Mouse (Mus musculus): ENCODE data around the gene Lmx1b.

Lmx1b gene

DNA sequence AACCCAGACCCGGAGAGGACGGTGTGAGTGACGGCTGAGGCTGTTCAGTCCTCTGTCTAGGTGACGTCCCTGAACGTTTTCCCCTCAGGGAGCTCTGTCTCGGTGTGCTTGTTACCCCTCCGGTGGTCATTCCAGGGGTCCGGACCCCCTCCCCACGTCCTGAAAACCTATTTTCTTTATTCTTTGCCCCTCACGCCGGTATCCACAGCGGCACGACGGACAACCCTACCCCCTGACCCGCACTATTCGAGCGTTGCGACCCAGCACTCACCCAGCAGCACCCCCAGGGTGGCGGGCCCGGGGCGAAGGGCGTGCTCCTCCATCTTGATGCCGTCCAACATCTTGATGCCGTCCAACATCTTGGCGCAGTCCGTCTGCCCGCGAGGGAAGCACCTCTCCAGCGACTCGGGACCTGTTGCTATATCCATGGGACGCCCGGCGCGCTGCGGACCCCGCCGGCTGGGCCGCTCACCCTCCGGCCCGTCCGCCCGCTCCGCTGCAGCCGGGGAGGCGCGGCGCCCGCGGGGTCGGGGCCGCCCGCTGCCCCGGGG, at the start of gene Lmx1b:
Gene Lmx1b (minus strand): TSS at position 341 of the 551 bp plus-strand sequence.
- no peak for DNase-seq (ENCODE audit: low spot score in 2 of 2)

DNA sequence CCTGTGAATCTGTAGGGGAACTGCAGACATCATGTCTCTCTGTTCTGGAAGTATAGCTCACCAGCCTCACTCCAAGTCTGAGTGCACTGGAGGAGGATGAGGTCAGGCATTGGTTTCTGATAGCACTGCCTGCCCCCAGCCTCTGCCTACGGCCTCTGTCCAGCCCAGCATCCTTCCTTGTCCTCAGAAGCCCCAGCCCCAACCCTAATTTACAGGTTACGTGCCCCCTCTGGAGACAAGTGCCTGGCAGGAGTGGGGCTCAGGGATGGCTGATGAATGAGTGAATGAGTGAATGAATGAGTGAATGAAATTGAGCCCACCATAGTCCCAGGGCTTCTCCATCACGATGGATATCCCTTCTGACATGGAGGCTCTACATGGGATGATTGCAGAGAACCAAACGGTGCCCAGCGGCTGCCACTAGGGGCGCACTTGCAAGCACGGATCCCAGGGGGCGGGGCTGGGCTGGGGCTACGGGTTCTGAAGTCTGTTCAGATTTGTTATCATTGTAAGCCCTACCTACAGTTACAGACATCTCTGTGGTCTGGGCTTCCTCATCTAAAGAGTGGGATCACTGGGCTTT, 49.7 kb upstream of the Lmx1b start:
- no peak for DNase-seq (ENCODE audit: low spot score in 2 of 2)

DNA sequence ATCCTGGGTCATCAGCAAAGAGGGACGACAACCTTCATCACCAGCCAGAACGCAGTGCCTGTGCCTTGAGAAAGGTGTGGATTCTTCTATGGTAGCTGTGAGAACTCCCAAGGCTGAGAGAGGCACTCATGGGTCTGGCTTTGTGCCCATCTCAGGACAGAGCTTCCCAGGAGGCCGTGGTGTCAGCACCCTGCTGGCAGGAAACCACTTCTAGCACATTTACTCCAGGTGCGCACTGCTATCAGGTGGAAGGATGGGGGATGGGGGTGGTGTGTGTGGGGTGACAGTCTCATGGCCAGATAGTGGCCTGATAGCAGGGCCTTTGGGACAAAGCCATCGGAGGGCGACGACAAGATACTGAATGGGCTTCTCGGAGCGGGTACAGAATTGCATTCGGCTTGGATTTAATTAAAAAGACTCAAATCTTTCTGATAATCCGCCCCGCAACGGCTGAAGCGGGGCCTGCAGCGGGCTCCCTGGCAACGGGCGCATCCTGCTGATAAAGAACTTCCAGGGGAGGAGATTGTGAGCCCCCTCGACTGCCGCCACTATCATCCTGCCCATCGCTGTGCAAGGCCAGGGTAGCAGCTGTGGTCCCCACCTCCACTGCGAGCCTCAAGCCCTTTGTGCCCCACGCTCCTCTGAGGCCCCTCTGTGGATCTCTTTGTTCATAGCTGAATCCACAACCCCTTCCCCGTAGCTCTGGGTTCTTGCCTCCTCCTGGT, 49.0 kb upstream of the Lmx1b start:
- DNase-seq (ENCODE audit: low spot score in 2 of 2): no peak

DNA sequence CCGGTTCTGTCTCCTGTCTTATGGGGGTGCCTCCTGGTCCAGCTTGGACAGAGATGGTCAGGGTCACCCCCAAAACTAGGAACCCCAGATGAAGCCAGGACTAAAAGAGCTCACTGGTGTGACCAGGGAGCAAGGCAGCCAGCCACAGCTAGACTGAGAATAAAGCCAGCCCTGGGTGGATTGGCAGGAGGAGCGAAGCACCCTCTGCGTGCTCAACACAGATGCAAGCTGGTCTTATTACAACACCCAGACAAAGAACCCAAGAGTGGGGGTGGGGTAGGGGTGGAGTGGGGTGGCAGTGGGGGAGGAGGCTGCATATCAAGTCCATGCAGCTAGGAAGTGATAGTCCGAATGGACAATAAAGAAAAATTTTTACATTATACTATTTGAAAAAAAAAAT, 43.3 kb upstream of the Lmx1b start:
- DNase-seq (ENCODE audit: low spot score in 2 of 2): no peak

- no peak for DNase-seq (ENCODE audit: low spot score in 2 of 2)
These were observed 42.8 kb upstream of the Lmx1b start for GRCm38 (mm10) chr2:33683095-33683494.

DNA sequence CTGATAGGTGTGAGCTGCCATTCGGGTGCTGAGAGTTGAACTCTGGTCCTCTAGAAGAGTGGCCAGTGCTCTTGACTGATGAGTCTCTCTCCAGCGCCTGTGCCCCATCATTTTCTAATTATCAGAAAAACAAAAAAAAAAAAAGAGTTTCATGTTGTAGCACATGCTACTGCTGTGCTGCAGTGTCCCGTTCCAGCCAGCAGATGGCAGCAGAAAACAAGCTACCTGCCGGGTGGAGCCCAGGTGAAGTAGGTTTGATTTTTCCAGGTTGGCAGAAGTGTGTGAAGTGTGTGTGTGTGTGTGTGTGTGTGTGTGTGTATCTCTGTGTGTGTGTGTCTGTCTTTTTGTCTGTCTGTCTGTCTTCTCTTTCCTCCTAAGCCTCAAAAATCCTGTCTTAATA, 41.9 kb upstream of the Lmx1b start:
- no peak for DNase-seq (ENCODE audit: low spot score in 2 of 2)

GRCm38 (mm10) chr2:33678950-33679654, 38.8 kb upstream of the Lmx1b start:
- DNase-seq (ENCODE audit: low spot score in 2 of 2): no peak

DNA sequence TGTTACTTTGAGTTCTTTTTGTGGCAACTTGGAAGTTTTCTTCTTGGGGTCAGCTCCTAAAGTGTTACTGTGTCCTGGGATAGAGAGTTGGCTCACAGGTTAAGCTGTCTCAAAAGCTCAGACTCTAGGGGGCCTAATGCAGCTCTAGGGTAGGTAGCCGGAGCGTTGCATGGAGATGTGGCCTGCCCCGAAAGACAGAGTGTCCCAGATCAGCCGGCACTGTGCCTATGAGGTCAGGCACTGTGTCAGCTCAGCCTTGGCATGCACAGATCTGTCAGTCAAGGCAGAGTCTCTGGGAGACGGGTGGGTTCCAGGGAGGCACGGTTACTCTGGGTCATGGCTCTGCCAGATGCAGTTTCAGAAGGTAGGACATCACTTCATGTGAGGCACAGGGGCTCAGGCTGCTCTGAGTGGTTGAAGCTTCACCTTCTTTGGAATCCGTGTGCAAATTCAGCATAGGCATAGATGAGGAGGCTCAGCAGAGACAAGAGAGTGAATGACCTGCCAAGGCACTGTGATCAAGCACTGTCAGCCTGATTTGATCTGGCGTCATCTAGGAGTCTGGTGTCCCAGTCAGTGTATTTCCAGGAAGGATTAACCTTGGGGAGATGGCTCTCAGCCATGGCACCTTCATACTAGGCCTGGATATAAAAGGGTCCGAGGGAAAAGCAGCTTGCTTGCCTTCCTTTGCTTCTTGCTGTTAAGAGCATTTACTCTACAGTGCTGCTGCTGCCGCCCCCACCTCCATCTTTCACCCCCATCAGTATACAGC, 32.6 kb upstream of the Lmx1b start:
- no peak for DNase-seq (ENCODE audit: low spot score in 2 of 2)

- no peak for DNase-seq (ENCODE audit: low spot score in 2 of 2)
These were observed 28.4 kb upstream of the Lmx1b start for GRCm38 (mm10) chr2:33668741-33669140.

- DNase-seq (ENCODE audit: low spot score in 2 of 2): no peak
These were observed 26.2 kb upstream of the Lmx1b start for GRCm38 (mm10) chr2:33666388-33666945.

DNA sequence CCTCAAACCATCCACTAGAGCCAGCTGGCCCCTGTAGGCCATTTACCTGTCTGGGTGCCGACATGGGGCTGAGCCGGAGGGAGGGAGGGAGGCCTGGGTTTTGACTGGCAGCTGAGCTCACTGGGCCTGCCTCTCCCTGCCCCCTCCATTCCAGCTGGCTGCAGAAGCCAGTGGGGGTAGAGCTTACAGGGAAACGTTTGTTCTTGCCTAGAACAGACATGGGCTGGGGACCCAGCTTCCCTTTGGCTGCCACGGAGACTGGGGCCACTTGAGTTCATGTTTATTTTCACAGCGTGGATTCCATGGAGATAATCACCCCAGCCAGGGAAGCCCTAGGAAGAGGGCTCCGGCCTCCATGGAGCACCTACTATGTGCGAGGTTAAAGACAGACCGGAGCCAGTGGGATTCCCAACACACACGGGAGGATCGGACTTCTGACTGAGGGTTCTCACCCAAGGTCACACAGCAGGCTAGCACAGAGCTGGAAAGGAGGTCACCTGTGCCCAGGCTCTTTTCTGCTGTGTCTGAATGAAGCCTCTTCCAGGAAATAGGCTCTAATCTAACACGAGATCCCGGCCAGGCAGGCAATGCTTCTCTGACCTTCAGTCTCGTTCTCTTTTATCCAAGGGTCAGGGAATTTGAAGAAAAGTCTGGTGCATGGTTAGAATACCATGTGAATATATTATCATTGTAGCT, 25.2 kb upstream of the Lmx1b start:
- peak; percentile 36 to 48 for DNase-seq (ENCODE audit: low spot score in 2 of 2)

DNA sequence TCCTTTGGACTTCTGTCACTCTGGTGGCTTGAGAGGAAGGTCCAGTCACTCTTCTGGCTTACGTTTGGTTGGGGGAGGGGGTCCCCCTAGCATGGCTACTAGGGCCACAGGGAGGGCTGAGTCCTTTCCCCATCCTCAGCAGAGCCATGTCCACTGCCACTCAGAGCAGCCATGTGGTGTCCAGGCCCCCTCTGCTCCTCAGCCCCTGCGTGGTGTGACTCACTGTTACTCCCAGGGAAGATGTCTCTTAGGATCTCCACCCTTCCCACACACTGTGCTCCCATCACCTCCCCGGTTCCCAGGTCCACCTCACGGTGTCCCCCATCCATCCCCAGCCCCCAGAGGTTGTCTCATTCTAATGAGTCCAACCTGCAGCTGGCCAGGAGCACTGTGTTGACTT, 24.4 kb upstream of the Lmx1b start:
- no peak for DNase-seq (ENCODE audit: low spot score in 2 of 2)

- DNase-seq (ENCODE audit: low spot score in 2 of 2): no peak
These were observed 18.9 kb upstream of the Lmx1b start for GRCm38 (mm10) chr2:33659288-33659629.

GRCm38 (mm10) chr2:33658602-33659287, 18.4 kb upstream of the Lmx1b start:
- no peak for DNase-seq (ENCODE audit: low spot score in 2 of 2)

DNA sequence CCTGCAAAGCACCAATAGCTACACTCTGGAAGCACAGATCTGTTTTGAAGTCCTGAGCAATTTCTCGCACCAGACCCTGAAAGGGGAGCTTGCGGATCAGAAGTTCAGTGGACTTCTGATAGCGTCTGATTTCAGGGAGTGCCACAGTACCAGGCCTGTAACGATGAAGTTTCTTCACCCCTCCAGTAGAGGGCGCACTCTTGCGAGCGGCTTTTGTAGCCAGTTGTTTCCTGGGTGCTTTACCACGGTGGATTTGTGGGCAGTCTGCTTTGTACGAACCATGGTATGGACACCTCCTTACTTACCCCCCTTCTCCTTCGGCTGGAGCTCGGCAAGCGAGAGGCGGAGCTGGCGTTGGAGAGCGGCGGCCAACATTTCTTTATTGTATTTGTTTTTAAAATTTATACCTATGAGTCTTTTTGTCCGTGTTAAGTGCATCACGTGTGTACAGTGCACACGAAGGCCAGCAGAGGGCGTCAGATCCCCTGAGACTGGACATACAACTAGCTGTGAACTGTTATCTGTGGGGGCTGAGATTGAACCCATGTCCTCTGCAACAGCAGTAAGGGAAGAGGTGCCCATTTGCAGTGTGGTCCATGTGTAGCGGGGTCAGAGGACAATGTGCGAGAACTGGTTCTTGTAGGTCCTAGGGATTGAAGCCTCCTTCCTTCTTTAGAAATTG, 12.3 kb upstream of the Lmx1b start:
- no peak for DNase-seq (ENCODE audit: low spot score in 2 of 2)

DNA sequence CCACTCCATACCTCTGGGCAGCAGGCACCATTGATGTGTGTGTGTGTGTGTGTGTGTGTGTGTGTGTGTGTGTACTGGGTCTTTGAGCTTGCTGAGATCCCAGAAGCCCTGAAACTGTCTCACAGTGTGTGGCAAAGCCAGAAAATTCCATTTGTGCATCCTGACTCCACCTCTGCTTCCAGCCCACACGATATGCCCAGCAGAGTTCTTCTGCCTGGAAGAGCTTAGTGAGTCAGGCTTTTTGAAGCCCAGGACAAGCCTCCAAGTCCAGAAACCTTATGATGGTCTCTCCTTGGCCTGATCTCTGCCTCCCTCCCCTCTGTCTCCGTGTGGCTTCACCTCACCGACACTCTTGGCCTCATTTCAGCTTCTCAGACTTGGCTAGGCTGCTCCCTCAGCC, 9.1 kb upstream of the Lmx1b start:
- DNase-seq (ENCODE audit: low spot score in 2 of 2): no peak

- no peak for DNase-seq (ENCODE audit: low spot score in 2 of 2)
These were observed 8.6 kb upstream of the Lmx1b start for GRCm38 (mm10) chr2:33648894-33649293.

DNA sequence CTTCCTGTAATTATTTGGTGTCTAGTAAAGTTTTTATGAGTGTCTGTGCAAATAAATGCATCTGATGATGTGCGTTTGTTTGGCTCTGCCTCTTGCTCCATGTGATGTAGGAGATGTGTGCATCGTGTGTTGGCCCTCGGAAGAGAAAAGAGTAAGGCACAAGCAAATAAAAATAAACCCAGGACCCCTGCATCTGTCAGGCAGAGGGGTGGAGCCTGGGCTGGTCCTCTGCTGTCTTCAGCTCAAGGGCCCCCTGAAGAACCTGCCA, 5.9 kb upstream of the Lmx1b start:
- no peak for DNase-seq (ENCODE audit: low spot score in 2 of 2)

DNA sequence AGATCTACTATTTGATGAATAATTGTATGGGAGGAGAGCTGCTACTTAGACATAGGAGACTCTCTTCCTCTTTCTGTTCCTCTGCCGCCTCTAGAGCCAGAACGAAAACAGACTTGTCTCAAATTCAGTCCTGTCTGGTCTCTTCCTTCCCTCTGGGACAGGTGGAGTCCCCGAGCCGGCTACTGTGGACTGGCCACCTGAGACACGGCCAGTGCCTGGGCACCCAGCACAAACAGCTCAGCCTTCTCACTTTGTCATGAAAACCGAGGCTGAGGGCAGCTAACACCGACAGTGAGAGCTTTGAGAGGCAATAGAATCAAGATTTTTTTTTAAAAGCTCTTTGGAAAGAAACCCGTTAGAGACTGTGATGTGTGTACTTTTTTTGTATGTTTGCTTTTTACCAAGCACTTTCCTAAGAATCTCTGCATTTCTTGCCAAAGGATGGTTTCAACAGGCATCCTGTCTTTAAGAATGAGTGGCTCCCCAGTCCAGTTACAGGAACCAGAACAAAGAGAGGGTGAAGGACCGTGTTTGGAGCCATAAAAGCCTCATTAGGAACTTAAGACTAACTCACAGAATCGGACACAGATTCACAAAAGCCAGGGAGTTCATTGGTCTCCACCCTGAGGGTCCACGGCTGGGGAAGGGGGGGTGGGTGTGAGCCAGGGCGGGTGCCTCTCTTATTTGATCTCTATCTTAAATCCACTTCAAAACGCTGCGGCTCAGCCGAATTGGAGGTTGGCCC, 5.4 kb upstream of the Lmx1b start:
- no peak for DNase-seq (ENCODE audit: low spot score in 2 of 2)

All from heart, adult 9 months (tissue).